Mouse (Mus musculus) neutrophil, adult 5-6 weeks (primary cell): ENCODE data around the gene Cyth1. TPM values are rescaled to one million over a fixed set of nuclear protein-coding genes. Genes with fewer than 3 reads are reported as not detected.

ENCODE experiments used
- ATAC-seq: fragments of 151-379, 151-347 bp; 2 replicates; pipeline ENCODE4 v1.8.0; 2017; ENCODE audit warnings: mild to moderate bottlenecking, moderate TSS enrichment; ENCODE audit not compliant: insufficient number of reproducible peaks, poor library complexity, low FRiP score, severe bottlenecking; ENCODE audit errors: extremely low read depth
- total RNA-seq: library from RNA; stranded (forward); fragments of 200-1000 nt; gene quantifications from 2 replicates; pipeline ENCODE4 v1.2.3, GENCODE M21; 2017

The Cyth1 gene
- total RNA-seq, 1 experiment from 2014 or later: 192 TPM

DNA sequence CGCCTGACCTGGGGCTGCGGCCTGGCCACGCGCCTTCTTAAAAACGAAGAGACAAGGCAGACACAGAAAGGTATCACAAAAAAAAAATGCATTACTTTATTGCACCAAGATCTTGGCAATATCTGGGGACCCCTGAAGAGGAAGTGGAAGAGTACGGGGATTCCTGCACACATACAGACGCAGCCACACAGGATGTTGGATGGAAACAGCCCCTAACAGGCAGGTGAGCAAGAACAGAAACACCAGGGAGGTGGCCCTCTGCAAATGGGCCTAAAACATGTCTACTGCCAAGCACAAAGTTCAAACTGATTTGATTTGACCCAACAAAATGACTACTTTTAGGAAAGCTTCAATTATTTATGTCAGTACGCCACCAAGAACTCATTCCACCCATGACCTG lies 11.2 kb upstream of the Cyth1 start:
- ATAC-seq: no peak

DNA sequence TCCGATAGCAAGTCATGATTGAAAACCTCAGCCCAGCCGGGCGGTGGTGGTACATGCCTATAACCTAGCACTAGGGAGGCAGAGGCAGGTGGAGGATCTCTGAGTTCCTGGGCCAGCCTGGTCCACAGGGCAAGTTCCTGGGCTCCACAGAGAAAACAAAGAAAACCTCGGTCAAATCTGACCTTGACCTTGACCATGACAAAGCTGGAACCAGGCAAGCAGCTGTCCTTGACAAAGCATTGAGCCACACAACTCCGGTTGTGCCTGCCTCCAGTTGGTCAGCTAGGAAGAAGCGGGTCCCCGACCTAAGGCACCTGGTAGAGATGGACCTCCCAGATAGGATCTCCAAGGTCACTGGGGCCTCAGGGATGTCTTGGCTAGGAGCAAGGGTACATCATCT lies 8.0 kb upstream of the Cyth1 start:
- ATAC-seq: no peak

DNA sequence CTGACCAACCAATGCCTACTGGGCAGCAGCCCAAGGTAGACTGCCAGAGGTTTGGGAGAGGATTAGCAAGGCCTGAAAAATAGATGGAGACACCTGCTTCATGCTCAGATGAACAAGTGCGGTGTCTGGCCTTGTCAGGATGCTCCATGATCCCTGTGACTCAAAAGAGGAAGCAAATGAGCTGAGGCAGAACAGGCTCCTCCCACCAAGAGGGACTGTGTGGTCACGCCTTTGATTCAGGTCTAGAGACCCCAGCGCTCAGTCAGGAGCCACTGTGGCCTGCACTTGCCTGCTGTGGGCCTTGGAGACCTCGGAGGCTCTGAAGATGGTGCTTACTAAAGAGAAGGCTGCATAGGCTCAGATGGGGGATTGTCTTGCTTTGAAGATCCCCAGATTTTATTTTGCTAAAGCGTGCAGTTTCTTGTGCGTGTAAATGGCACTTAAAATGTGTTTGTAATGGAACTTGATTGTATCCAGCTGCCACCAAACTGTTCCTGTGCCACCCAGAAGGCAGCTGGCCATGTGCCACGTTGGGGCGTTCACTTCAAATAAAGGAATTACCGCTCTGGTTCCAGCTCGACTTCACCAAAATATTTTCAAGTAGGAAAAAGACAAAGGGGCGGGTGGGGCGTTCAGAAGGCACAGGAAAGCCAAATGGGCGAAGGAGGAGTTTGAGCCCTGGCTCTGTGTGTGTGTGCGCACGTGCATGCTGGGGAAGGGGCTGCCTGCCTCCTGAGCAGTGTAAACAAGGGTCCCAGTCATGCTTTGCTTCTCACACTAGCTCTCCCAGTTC lies 6.0 kb upstream of the Cyth1 start:
- peak; percentile 69 for ATAC-seq

DNA sequence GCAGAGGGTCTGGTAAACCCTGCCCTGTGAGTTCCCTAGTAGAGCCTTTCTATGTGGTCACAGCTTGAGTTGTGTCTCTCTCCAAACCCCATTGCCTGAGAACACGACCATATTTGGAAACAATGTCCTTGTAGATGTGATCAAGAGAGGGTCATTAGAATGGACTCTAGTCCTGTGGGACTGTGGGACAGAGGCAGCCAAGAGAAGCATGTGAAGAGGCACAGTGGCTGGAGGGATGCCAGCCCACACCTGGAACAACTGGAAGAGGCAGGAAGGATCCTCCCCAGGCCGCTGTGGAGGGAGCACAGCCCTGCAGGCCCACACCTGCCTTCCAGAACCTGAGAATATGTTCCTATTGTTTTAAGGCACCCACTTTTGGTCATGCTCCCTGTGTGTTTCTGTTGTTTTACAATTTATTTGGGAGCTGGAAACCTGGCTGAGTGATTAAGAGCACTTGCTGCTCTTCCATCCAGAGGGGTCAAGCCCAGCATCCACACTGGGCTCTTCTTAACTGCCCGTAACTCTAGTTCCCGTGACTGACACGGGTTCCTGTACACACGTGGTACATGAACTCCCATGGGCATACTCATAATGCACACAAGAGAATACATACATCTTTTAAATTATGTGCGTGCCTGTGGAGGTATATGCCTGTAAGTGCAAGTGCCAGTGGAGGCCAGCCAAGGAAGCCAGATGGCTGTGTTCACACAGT lies 5.2 kb upstream of the Cyth1 start:
- ATAC-seq: no peak

DNA sequence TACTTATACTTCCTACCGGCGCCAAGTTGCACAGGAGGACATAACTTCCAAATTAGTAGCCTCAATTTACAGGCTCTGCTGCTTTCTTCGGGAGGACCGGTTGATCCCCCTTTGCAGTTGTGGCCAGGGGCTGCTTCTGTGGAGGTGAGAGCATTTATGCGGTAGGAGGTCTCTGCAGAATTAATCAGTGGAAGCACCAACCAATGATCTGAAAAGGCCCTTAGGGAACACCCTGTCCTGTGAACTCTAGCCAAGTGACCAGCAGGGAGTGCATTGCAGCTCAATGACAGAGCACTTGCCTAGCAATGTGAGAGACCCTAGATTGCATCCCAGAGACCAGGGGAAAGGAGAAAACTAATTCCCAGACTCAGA lies 606 bp upstream of the Cyth1 start:
- ATAC-seq: no peak

DNA sequence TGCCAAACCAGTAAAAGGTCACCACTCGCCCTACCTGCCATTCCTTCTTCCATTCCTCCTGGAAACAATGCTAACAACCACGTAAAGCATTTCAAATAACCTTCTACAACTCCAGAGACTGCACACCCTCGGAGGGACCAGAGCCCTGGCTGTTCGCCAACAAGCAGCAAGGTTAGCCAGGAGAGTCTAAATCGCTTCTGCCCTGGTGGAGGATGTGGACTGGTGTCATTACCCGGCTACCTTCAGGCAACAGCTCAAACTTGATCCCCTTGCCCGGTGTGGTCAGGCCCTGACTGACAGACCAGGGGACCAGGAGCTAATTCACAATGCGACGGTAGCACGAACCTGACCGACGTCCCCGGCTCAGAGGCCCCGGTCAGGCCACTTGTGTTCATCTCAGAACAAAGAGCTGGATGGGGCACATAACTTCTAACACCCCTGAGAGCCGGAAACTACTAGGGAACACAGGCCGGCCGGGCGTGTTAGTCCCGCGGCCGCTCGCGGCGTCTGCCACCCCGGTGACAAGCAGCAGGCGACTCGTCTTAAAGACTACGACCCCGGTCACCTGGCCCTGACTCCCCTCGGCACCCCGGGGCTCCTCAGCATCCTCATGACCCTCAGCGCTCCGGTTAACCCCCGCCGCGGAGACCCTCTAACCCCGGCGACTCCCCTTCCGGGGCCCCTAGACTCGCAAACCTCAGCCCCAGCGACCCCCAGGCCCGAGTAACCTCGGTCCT lies 865 bp downstream of the Cyth1 start:
- no peak for ATAC-seq

DNA sequence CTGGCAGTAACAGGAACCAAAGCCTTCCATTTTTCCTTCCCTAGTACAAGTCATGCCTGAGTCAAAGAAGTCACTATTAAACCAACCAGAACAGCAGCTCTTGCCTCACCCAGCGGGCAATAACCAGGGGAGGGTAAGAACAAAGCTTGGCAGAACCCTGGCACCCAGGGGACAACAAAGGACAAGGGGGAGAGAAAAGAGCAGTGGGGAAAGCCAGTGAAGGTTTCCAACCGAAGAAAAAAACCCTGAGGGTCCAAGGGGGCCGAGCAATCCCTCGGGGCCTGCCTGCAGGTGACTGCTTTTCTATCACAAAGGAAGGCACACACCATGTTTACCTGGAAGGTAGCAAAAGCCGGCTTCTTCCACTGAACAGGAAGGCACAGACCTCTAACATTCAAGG lies 1.7 kb downstream of the Cyth1 start:
- ATAC-seq: no peak

DNA sequence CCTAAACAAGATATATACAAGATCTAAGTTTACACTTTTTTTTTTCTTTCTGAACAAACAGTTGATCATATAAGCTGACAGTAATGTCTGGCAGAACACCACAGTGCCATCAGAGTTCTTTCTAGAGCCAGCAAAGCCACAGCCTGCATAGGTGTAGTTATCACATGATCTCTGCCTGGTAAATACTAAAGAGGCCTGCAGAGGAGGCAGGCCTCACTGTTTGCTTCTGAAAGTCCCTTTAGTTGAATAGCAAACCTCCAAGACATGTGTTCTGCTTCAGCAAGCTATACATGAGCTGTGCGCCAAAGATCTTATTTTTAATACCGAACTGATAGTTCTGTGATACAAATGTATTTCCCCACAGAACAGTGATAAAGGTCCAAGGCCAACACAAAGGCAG lies 3.3 kb downstream of the Cyth1 start:
- no peak for ATAC-seq

DNA sequence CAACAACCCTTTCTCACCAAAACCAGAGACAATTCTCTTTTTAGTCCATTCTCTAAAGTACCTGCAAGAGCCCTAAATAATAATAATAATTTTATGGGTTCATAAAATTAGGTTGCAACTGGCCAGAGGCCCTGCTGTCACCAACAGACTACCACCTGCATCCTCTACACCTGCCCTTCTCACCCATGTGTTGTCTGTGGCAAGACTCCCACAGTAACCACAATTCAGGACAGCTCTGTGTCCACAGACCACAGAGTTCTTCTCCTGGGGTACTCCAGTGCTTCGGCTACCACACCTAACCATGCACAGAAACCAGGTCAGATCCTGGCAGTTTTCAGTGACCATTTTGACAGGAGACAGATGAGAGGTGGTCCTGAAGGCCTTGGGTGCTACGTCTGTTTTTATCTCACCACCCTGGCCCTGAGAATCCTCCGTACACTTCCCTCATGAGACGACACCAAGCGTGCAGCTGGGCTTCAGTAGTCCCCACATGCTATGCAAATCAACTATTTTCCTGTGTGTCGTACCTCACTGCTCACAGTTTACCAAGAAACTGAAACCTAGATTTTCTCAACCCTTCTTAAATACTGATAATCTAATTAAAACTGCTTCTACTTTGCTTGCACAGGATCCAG lies 4.6 kb downstream of the Cyth1 start:
- peak; percentile 55 for ATAC-seq

DNA sequence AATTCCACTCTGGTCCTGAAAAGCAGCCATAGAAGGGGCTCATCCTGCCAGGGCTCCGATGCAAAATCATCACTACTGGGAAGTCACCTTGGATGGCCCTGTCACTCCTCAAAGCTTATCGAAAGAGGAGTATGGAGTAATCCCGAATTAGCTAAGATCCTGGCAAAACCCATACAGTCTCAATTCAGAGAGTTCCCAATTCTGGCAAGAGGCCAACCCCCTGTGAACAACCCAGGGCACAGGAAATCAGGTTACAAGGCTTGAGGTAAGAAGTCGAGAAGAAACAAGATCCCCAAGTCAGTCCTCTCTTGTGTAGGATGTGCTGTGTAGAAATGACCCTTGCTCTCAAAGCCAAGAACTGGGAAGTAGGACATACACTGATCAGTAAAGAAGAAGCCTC lies 5.9 kb downstream of the Cyth1 start:
- no peak for ATAC-seq

DNA sequence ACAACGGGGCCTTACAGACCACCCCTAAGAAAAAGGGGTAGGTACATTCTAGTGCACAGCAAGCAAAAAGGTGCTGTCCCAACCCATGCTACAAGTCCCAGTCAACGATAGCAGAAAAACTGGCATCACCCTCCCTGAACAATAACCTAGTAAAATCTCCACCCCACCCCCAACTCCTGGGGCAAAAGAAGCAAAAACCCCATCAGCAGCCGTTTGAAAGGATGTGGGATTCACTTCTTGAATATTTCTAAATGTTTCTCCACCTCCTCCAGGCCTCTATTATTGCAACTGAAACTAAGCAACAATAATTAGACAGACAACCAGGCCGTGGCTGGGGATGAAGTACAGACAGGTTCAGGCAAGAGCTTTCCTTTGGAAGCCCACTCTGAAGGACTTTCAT lies 8.0 kb downstream of the Cyth1 start:
- no peak for ATAC-seq

DNA sequence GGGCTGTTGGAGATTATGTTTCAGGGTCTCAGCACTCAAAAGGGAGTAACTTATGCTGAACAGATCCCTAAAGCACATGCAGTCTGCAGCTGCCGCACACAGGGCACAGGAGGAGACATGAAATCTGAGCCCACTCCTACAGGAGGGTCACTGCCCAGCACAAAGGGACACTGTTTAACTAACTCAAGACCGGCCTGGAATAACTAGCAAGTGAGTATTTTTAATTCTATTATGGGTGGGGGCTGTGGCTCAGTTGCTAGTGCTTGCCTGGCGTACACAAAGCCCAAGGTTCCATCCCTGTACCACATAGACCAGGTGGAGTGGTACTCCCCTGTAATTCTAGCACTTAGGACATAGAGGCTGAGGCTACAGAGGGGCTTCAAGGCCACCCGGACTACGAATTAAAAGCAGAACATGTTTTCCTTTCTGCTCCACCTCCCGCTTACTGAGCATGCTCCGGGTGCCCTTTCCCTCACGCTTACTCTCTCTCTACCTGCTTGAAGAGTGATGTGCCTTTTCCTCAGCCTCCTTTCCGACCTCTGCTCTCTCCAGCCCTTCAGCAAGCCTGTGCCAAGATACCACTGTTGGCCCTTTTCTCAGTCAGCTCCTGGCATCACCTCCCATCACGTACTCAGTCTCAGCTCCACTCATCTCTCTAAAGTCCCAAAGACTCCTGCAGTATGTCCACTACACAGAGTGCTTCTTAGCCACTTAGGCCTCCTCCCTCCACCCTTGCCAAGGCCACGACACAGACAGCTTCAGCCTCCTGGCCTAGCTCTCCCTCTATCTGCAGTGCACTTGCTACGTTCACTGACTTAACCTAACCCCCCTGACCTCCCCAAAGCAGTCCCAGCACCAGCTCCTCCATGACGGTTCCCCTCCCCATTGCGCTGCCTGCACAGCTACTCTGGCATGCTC lies 8.9 kb downstream of the Cyth1 start:
- no peak for ATAC-seq

DNA sequence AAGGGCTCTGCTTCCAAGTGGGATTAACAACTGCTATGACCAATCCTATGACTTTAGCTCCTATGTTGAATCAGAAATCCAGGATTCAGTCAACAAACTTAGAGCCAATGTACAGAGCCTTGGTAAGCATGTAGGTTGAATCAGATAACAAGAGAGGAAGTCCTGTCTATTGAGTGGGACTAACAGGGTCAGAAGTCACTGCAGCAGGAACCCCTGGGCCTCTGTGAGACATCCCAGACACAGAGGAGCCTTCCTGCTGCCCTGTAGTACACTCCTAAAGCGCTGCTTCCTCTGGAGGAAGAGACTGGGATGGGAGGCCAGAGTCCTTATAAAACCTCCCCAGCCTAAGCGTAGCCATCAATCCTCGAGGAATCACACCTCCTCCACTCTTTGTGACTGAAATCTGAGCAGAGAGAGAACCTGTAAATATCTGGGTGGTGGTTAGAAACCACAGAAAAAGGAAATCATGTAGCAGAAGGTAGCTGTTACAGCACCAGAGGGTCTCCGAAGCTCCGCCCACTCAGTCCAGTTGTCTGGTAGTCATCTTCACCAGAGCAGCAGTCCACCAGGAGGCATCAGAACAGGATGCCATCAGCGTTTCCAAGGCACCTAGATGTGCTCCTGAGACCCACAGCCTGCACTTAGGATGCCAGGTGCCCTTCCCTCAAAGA lies 11.7 kb downstream of the Cyth1 start:
- ATAC-seq: peak; percentile 24

DNA sequence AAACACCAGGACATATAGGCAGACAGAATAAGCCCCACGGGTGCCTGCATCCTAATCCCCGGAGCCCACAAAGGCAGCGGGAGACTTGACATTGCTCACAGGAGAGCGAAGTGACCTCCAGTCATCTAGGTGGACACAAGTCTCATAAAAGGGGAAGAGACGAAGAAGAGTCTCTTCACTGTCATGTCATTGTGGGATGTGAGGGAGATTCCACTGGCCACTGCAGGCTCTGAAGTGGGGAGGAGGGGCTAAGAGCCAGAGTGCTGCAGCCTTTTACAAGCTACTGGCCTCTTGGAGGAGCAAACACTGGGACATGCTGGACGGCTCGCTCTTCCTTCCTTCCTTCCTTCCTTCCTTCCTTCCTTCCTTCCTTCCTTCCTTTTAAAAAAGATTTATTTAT lies 13.5 kb downstream of the Cyth1 start:
- ATAC-seq: peak; percentile 21; the same call in 1 of the 2 replicates

DNA sequence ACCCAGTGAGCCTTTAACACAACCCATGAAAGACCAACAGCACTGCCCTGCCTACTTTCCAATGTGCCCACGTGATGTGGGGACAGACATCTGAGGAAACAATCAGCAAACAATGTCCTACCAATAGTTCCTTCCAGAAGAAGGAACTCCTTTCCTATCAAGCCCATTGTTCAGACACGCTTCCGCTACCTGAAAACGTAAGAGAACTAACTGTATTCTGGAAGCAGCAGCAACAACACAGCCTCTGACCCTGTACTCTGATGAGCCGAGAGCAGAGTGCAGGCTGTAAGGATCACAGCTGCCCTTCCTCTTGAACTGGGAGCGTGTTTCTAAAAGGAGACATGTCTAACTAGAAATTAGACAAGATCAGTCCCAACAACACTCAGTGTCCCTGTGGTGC lies 13.9 kb downstream of the Cyth1 start:
- ATAC-seq: no peak

DNA sequence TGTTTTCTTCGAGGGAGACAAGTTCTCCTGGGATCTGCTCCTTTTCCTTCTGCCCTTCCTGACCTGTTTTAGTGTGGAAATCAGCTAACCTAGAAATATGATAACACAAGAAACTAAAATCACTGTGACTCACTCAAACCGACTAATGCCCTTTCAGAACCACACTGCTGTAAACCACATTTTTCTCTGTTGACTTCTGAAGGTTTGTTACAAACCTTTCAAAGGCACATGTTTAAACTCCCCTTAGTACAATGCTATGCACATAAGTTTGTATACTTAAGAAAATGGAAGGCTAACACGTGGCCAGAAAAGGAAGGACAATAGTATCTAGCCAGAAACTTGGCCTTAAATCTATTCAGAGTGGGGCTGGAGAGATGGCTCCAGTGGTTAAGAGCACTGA lies 14.5 kb downstream of the Cyth1 start:
- no peak for ATAC-seq

DNA sequence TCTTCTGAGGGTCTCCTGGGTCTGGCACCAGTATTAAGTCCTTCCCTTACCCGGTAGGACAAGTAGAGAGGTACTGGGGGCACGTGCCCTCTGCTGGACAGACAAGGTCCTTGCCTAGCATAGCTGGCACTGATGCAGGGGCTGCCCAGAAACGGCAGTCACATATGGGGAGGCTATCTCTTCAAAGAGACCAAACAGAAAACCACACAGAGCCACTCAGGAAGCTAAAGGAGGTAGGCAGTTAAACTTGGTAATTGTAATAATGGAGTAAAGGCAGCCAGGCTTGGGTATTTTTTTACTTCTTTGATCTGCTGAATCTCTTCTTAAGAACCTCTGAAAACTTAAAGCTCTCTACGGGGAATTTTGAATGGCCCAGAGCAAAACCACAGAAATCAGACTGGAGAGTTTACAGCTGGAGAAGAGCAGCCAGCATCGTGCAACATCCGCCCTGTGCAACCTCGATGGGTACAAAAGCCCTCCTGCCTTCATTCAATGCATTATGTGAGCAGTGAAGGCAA lies 16.0 kb downstream of the Cyth1 start:
- peak; percentile 67 for ATAC-seq

DNA sequence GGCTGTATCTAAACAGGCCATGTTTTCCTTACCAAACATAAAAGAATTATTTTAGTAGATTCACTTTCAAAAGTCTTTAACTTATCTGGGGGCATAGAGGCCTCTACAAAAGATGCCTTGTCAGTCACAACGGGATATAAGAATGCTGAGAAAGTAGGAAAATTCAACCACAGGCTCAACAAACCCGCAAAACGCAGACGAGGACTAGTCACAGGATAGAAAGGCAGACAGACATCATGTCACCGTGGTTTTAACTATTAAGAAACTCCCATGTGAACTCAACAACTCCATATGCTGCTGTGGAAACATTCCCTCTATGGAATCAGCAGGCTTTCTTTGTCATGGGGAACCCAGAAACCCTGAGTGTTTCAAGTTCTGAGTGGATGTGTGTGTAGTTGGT lies 18.5 kb downstream of the Cyth1 start:
- ATAC-seq: no peak
